Comparison of ENCODE assay signal across 23 mouse cellular contexts in genomic region chr17:85141621-85142020, GRCm38 (mm10).
"Had no signal": no experiment of that assay in that cellular context is flagged by ENCODE, and none has a peak within 500 bp of the region (broad histone marks: within the 10 kb centered on the region; RNA-seq: fewer than 3 reads in every experiment).

No protein-coding gene starts in this region.

- DNase-seq: gastrocnemius, adult 2 months; gastrocnemius, postnatal 10 days; gastrocnemius, postnatal 25 days; heart, postnatal 10 days; heart, postnatal 4 days; kidney, adult 11 months; kidney, adult 8-10 months; kidney, postnatal 10 days; kidney, postnatal 36 days; layer of hippocampus, adult 9-11 months; layer of hippocampus, postnatal 36 days; left cerebral cortex, postnatal 4 days had no signal

- H3K27me3 ChIP-seq: heart, embryonic 12.5 days; hindbrain, embryonic 12.5 days; limb, embryonic 13.5 days; limb, embryonic 15.5 days; liver, embryonic 12.5 days had no signal

- H3K9ac ChIP-seq: heart, embryonic 12.5 days; hindbrain, embryonic 12.5 days; hindbrain, embryonic 14.5 days; limb, embryonic 13.5 days; limb, embryonic 15.5 days; liver, embryonic 12.5 days had no signal

- H3K4me1 ChIP-seq: heart, embryonic 10.5 days; heart, embryonic 12.5 days; limb, embryonic 13.5 days; limb, embryonic 15.5 days; liver, embryonic 12.5 days had no signal

- H3K4me3 ChIP-seq: gastrocnemius, adult 2 months; heart, embryonic 10.5 days; heart, embryonic 12.5 days; hindbrain, embryonic 10.5 days; hindbrain, embryonic 12.5 days; limb, embryonic 13.5 days; limb, embryonic 15.5 days; liver, embryonic 12.5 days had no signal

- H3K9me3 ChIP-seq: heart, embryonic 10.5 days; heart, embryonic 12.5 days; hindbrain, embryonic 10.5 days; hindbrain, embryonic 12.5 days; limb, embryonic 13.5 days; limb, embryonic 15.5 days; liver, embryonic 12.5 days had no signal

- H3K36me3 ChIP-seq: heart, embryonic 10.5 days; heart, embryonic 12.5 days; hindbrain, embryonic 10.5 days; hindbrain, embryonic 12.5 days; limb, embryonic 13.5 days; limb, embryonic 15.5 days; liver, embryonic 12.5 days had no signal

- H3K27ac ChIP-seq: gastrocnemius, adult 2 months; heart, embryonic 10.5 days; hindbrain, embryonic 10.5 days; hindbrain, embryonic 12.5 days; hindbrain, embryonic 14.5 days; limb, embryonic 13.5 days; limb, embryonic 15.5 days; liver, embryonic 12.5 days had no signal

- H3K4me2 ChIP-seq: heart, embryonic 12.5 days; hindbrain, embryonic 12.5 days; hindbrain, embryonic 14.5 days; limb, embryonic 13.5 days; limb, embryonic 15.5 days; liver, embryonic 12.5 days had no signal

- ATAC-seq: forebrain, embryonic 16.5 days; hindbrain, embryonic 16.5 days; inflammation-experienced regulatory T-cells, adult 6 months; liver, embryonic 12.5 days had no signal
